Mouse (Mus musculus) bone marrow macrophage, adult 2 months (primary cell): ENCODE results near the gene Sema3c.

Experiments
- CTCF ChIP-seq: IDR thresholded peaks from 2 replicates; pipeline ENCODE4 v1.5.1; 2012; ENCODE audit warnings: low read depth, mild to moderate bottlenecking, low read length, moderate library complexity
- POLR2A ChIP-seq: IDR thresholded peaks from 2 replicates; pipeline ENCODE4 v1.6.1; 2012; ENCODE audit warnings: mild to moderate bottlenecking, low read depth, low read length, borderline replicate concordance

DNA sequence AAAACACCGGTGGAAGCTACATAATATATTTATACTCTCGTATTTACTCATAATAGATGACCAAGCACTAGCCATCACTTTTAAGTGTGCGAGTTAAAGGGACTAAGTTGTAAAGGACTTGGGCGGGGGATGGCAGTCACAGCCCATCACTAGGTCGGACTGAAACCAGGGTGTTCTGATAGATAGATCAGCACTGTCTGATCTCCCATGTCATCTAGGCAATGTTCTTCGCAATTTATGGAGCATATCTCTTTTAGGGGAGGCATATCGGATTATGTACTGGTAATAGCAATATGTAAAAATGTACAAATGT is 1.1 kb downstream of the Sema3c start:
- TF ChIP-seq POLR2A (no peak), CTCF (no peak)
